Mouse (Mus musculus): Measurements from ENCODE around the gene Eepd1. TPM values are rescaled to one million over a fixed set of nuclear protein-coding genes. Genes with fewer than 3 reads are reported as not detected.
"Not testable (repeated sequence)": the region's sequence is repeated elsewhere in the genome, so short reads cannot be mapped to it uniquely, and the experiment has no call there.

The Eepd1 gene
- polyA plus RNA-seq (2015; fragmentation: Nextera tagmentation; extraction: Ambion mirVana), result 14.4 and 17.0 TPM in 2 replicates

DNA sequence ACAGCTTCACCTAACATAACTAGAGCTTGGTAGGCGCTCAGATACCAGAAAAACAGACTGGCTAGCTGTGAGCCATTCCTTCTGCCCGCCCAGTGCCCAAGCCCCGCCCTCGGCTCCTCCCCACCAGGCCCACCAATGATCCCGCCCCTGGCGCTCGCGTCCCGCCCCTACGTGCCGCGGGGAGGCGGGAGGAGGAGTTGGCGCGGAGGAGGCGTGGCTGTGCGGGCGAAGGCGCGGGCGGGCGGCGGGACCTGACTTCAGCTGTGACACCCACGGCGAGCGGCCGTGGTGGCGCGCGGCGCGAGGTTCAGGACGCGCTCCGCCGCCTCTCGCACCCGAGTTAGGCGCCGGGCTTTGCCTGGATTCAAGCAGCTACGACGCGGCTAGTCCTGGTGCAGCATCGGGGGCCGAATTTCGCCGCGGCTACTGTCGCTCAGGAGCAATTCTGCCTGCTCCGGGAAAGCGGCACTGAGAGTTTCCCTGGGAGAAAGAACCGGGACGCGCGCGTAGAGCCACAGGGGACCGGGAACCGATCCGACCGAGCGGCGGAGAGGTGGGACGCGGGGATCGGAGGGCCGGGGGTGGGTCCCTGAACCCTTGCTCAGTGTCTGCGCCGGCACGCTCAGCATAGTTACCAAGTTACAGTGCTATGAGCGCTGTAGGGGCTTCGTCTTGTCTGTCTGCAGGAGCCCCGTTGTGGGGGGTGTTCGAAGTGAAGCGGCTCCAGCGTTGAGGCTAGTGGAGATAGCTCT lies at the start of gene Eepd1:
Gene Eepd1 (plus strand): TSS at position 204 of the 752 bp plus-strand sequence.
- under 1% methylated on average over 70 of the region's 75 CpGs for WGBS
- Histone ChIP-seq H3K27ac (peak within 1 kb of the TSS; percentile 80), H3K4me3 (peak within 1 kb of the TSS; percentile 76), H3K4me1 (peaks cover 45% of the 10 kb centered on the region), H3K4me2 (peak within 1 kb of the TSS; percentile 81), H3K27me3 (no peaks in the 10 kb centered on the region), H3K9ac (peak within 1 kb of the TSS; percentile 67), H3K36me3 (no peaks in the 10 kb centered on the region), H3K9me3 (no peaks in the 10 kb centered on the region)
- ATAC-seq (ENCODE audit: insufficient number of reproducible peaks, low FRiP score, low TSS enrichment, low read depth), result peak; percentile 90

DNA sequence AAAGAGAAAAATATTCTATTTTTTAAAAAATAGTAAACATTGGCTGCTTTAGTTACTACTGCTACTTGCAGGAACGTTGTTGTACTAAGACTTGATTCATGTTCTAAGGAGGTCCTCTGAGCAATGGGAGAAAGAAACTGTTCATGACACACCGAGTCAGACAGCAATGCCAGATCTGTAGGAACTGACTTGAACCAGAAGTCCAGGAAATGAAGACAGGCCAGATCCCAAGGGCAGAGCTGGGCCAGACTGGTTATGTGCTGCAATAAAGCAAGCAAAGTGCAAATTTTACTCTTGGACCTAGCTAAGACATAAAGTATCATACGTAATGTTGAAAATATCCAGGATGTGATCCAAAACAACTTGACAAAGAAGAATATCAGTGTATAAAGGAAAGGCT lies 42.5 kb upstream of the Eepd1 start:
- ATAC-seq (ENCODE audit: insufficient number of reproducible peaks, low FRiP score, low TSS enrichment, low read depth), result no peak
- WGBS, result 72% methylated on average over 3 of the region's 3 CpGs
- H3K27me3 ChIP-seq, result no peaks in the 10 kb centered on the region

GRCm38 (mm10) chr9:25440046-25440445 lies 41.3 kb upstream of the Eepd1 start:
- not testable (repeated sequence) for ATAC-seq (ENCODE audit: insufficient number of reproducible peaks, low FRiP score, low TSS enrichment, low read depth); H3K9me3 ChIP-seq; H3K4me2 ChIP-seq; H3K36me3 ChIP-seq; H3K27ac ChIP-seq; H3K9ac ChIP-seq; H3K4me1 ChIP-seq; H3K27me3 ChIP-seq; H3K4me3 ChIP-seq
- 83% methylated on average over 5 of the region's 5 CpGs for WGBS

More for the DNA sequence above, 42.5 kb upstream of the Eepd1 start:
- no peak overlapping the region for H3K27ac ChIP-seq
- no peak overlapping the region for H3K9ac ChIP-seq
- no peaks in the 10 kb centered on the region for H3K36me3 ChIP-seq
- no peaks in the 10 kb centered on the region for H3K9me3 ChIP-seq
- no peaks in the 10 kb centered on the region for H3K4me1 ChIP-seq
- H3K4me3 ChIP-seq, result no peak overlapping the region
- H3K4me2 ChIP-seq, result no peak overlapping the region

DNA sequence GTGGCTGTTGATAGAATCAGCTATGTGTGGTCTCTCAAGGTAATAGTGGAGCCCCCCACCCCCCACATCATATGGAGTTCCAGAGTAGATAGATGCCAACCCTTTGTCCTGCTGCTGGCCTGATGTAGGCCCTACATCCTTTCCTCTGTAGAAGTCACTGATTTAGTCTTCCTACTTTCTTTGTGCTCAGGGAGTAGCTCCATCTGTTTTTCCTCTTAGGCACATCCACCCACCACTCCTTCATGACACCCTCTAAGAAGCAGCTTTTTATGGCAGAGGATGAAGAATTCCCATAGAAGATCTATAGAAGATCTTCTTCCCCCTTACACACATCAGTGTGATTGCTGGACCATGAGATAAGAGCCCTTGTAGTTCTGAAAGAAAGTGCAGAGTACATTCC lies 39.3 kb upstream of the Eepd1 start:
- no peak for ATAC-seq (ENCODE audit: insufficient number of reproducible peaks, low FRiP score, low TSS enrichment, low read depth)
- no peaks in the 10 kb centered on the region for H3K27me3 ChIP-seq
- no peak overlapping the region for H3K4me2 ChIP-seq
- no peak overlapping the region for H3K27ac ChIP-seq
- no peaks in the 10 kb centered on the region for H3K4me1 ChIP-seq
- no peaks in the 10 kb centered on the region for H3K36me3 ChIP-seq
- H3K4me3 ChIP-seq, result no peak overlapping the region
- H3K9me3 ChIP-seq, result no peaks in the 10 kb centered on the region
- H3K9ac ChIP-seq, result no peak overlapping the region

- no peak overlapping the region for H3K4me2 ChIP-seq
- H3K9me3 ChIP-seq, result no peaks in the 10 kb centered on the region
- WGBS, result 76% methylated on average over 3 of the region's 3 CpGs
- no peak overlapping the region for H3K9ac ChIP-seq
- no peak for ATAC-seq (ENCODE audit: insufficient number of reproducible peaks, low FRiP score, low TSS enrichment, low read depth)
- H3K27me3 ChIP-seq, result no peaks in the 10 kb centered on the region
- H3K4me3 ChIP-seq, result no peak overlapping the region
- no peaks in the 10 kb centered on the region for H3K4me1 ChIP-seq
- no peaks in the 10 kb centered on the region for H3K36me3 ChIP-seq
- H3K27ac ChIP-seq, result no peak overlapping the region
These were observed 38.3 kb upstream of the Eepd1 start for GRCm38 (mm10) chr9:25443029-25443428.

DNA sequence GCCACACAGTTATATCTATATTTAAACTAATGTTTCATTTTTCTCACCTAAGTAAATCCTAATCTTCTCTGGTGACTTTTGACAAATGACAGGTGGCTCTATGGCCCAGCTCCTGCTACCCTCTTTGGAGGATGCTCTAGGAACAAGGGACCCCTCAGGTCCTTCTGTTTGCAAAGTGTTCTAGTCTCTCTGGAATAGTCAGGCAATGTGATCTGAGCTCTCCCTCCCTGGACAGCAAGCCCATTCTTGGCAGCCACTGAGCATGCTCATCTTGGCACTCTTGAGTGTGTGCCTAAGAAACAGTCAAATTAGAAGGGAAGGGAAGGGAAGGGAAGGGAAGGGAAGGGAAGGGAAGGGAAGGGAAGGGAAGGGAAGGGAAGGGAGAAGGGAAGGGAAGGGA lies 37.8 kb upstream of the Eepd1 start:
- H3K9me3 ChIP-seq, result no peaks in the 10 kb centered on the region
- ATAC-seq (ENCODE audit: insufficient number of reproducible peaks, low FRiP score, low TSS enrichment, low read depth), result no peak
- no peaks in the 10 kb centered on the region for H3K27me3 ChIP-seq
- no peak overlapping the region for H3K9ac ChIP-seq
- no peaks in the 10 kb centered on the region for H3K4me1 ChIP-seq
- H3K36me3 ChIP-seq, result no peaks in the 10 kb centered on the region
- no peak overlapping the region for H3K4me2 ChIP-seq
- no peak overlapping the region for H3K4me3 ChIP-seq
- H3K27ac ChIP-seq, result no peak overlapping the region

- no peak overlapping the region for H3K4me2 ChIP-seq
- no peak overlapping the region for H3K27ac ChIP-seq
- 62% methylated on average over 4 of the region's 4 CpGs for WGBS
- ATAC-seq (ENCODE audit: insufficient number of reproducible peaks, low FRiP score, low TSS enrichment, low read depth), result no peak
- H3K9ac ChIP-seq, result no peak overlapping the region
- no peak overlapping the region for H3K4me3 ChIP-seq
- H3K4me1 ChIP-seq, result no peaks in the 10 kb centered on the region
- H3K36me3 ChIP-seq, result no peaks in the 10 kb centered on the region
- H3K9me3 ChIP-seq, result no peaks in the 10 kb centered on the region
- H3K27me3 ChIP-seq, result no peaks in the 10 kb centered on the region
These were observed 31.0 kb upstream of the Eepd1 start for GRCm38 (mm10) chr9:25450394-25450793.

- Histone ChIP-seq H3K27ac (no peak overlapping the region), H3K9me3 (no peaks in the 10 kb centered on the region), H3K4me2 (no peak overlapping the region), H3K4me1 (no peaks in the 10 kb centered on the region), H3K36me3 (no peaks in the 10 kb centered on the region), H3K4me3 (no peak overlapping the region), H3K27me3 (no peaks in the 10 kb centered on the region), H3K9ac (no peak overlapping the region)
- WGBS, result 86% methylated on average over 2 of the region's 2 CpGs
- ATAC-seq (ENCODE audit: insufficient number of reproducible peaks, low FRiP score, low TSS enrichment, low read depth), result no peak
These were observed 26.3 kb upstream of the Eepd1 start for GRCm38 (mm10) chr9:25455027-25455426.

GRCm38 (mm10) chr9:25460835-25461555 lies 20.4 kb upstream of the Eepd1 start:
- 75% methylated on average over 10 of the region's 10 CpGs for WGBS
- Histone ChIP-seq H3K4me3 (no peak overlapping the region), H3K27me3 (no peaks in the 10 kb centered on the region), H3K9ac (no peak overlapping the region), H3K9me3 (no peaks in the 10 kb centered on the region), H3K4me1 (no peaks in the 10 kb centered on the region), H3K4me2 (no peak overlapping the region), H3K27ac (no peak overlapping the region), H3K36me3 (no peaks in the 10 kb centered on the region)
- no peak for ATAC-seq (ENCODE audit: insufficient number of reproducible peaks, low FRiP score, low TSS enrichment, low read depth)

DNA sequence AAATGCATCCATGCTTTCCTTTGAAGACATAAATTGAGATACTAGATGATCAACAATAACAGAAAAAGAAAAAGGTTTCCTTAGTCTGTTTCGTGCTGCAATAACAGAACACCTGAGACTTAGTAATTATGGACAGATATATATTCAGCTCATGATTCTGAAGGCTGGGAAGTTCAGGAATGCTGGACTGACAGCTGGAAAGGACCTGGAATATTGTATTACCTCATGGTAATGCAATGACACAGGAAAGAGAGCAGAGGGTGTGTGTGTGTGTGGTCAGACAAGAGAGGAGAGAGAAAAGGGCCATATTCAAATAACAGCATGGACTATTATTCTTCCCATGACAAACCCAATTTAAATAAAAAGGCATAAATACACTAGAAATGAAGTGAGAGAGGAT lies 17.0 kb upstream of the Eepd1 start:
- 66% methylated on average over 1 of the region's 1 CpGs for WGBS

DNA sequence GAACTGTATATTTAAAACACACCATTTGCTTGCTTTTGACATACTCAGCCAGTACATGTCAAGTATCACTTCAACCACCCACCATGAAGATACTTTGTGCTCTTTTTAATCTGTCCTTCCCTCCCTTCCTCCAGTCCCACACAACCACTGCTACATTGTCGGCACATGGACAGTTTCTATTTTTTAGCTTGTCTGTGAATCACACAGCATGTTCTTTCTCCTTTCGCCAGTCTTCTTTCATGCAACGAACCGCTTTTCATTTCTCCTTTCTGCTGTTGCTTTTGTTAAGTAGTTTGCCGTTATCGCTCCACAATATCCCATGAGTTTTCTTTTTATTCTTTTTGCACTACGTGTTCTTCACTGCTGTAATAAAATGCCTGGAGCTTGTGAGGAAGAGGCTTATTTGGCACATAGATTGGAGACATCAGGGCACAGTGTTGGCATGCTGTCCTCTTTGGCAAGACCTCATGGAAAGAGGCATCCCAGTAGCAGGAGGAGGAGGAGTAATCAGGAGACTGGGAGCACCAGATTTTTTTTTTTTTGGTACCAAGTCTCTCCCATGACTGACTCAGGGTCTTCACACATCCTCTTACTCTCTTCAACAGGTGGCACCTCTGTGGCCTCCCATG lies 1.8 kb upstream of the Eepd1 start:
- Histone ChIP-seq H3K27ac (no peak overlapping the region), H3K9me3 (no peaks in the 10 kb centered on the region), H3K4me1 (peaks cover 26% of the 10 kb centered on the region), H3K36me3 (no peaks in the 10 kb centered on the region), H3K27me3 (no peaks in the 10 kb centered on the region), H3K4me2 (no peak overlapping the region), H3K4me3 (no peak overlapping the region), H3K9ac (no peak overlapping the region)
- WGBS, result 92% methylated on average over 7 of the region's 7 CpGs
- no peak for ATAC-seq (ENCODE audit: insufficient number of reproducible peaks, low FRiP score, low TSS enrichment, low read depth)

More for the DNA sequence above, 17.0 kb upstream of the Eepd1 start:
- no peak overlapping the region for H3K4me2 ChIP-seq
- no peaks in the 10 kb centered on the region for H3K27me3 ChIP-seq
- H3K9me3 ChIP-seq, result no peaks in the 10 kb centered on the region
- no peak for ATAC-seq (ENCODE audit: insufficient number of reproducible peaks, low FRiP score, low TSS enrichment, low read depth)
- no peak overlapping the region for H3K9ac ChIP-seq
- no peak overlapping the region for H3K27ac ChIP-seq
- H3K4me3 ChIP-seq, result no peak overlapping the region
- no peaks in the 10 kb centered on the region for H3K36me3 ChIP-seq
- H3K4me1 ChIP-seq, result no peaks in the 10 kb centered on the region

- no peaks in the 10 kb centered on the region for H3K9me3 ChIP-seq
- H3K36me3 ChIP-seq, result no peaks in the 10 kb centered on the region
- H3K4me2 ChIP-seq, result 0 out of 2 replicates have a peak overlapping the region, but pooled peaks have one; percentile 81
- WGBS, result 68% methylated on average over 2 of the region's 2 CpGs
- no peak overlapping the region for H3K9ac ChIP-seq
- ATAC-seq (ENCODE audit: insufficient number of reproducible peaks, low FRiP score, low TSS enrichment, low read depth), result no peak
- no peak overlapping the region; the same call in 1 of the 2 replicates for H3K4me3 ChIP-seq
- H3K27ac ChIP-seq, result no peak overlapping the region
- H3K27me3 ChIP-seq, result no peaks in the 10 kb centered on the region
- peaks cover 36% of the 10 kb centered on the region for H3K4me1 ChIP-seq
These were observed 671 bp upstream of the Eepd1 start for GRCm38 (mm10) chr9:25480676-25481075.

Data from limb, embryonic 15.5 days (tissue).